Mouse (Mus musculus): ENCODE results near the gene Asb6. TPM values are rescaled to one million over a fixed set of nuclear protein-coding genes. Genes with fewer than 3 reads are reported as not detected.

Gene Asb6
- polyA plus RNA-seq, 1 experiment from 2014 or later: 25.9 TPM

Other genes with a start within 250 kb of the Asb6 start
- 0.99 and 1.1 TPM in 2 replicates for gene Cstad, start 235.3 kb downstream of the Asb6 start, polyA plus RNA-seq (2014; fragmentation: Nextera tagmentation; extraction: Ambion mirVana)
- 2.1 and 2.2 TPM in 2 replicates for gene 1700001O22Rik, start 26.7 kb downstream of the Asb6 start, polyA plus RNA-seq (2014; fragmentation: Nextera tagmentation; extraction: Ambion mirVana)
- 105 and 110 TPM in 2 replicates for gene Ntmt1, start 22.5 kb downstream of the Asb6 start, polyA plus RNA-seq (2014; fragmentation: Nextera tagmentation; extraction: Ambion mirVana)
- gene Prrx2, start 4.6 kb upstream of the Asb6 start, polyA plus RNA-seq (2014; fragmentation: Nextera tagmentation; extraction: Ambion mirVana): 3.5 and 3.6 TPM in 2 replicates
- 3.7 and 4.5 TPM in 2 replicates for gene Ptges, start 99.5 kb upstream of the Asb6 start, polyA plus RNA-seq (2014; fragmentation: Nextera tagmentation; extraction: Ambion mirVana)
- 29.1 and 32.0 TPM in 2 replicates for gene Tor1b, start 122.6 kb upstream of the Asb6 start, polyA plus RNA-seq (2014; fragmentation: Nextera tagmentation; extraction: Ambion mirVana)
- 69.4 and 69.6 TPM in 2 replicates for gene Tor1a, start 137.6 kb upstream of the Asb6 start, polyA plus RNA-seq (2014; fragmentation: Nextera tagmentation; extraction: Ambion mirVana)
- gene BC005624, start 151.9 kb upstream of the Asb6 start, polyA plus RNA-seq (2014; fragmentation: Nextera tagmentation; extraction: Ambion mirVana): 45.3 and 51.6 TPM in 2 replicates
- gene Usp20, start 151.9 kb upstream of the Asb6 start, polyA plus RNA-seq (2014; fragmentation: Nextera tagmentation; extraction: Ambion mirVana): 11.1 and 15.4 TPM in 2 replicates